Mouse (Mus musculus) hindbrain, embryonic 16.5 days (tissue): ENCODE measurements at regions not wholly inside any gene's neighbourhood (a gene's known extent, or its start where the extent isn't known, plus 50 kb on each side); places are given as distances from the start of the nearest gene placed in this dataset.
A peak's percentile ranks its signal among the peaks of the same experiment; 100 is the strongest.

Experiments used
- ATAC-seq: fragments of 200-750 bp; cut with Nextera tagmentation; 2 replicates; pipeline ENCODE4 v1.8.0; 2017; ENCODE audit warnings: moderate TSS enrichment, moderate library complexity
- H3K27ac ChIP-seq: fragments of 300-500 bp; sonication (generic); 2 replicates; pipeline ENCODE4 v1.5.1; 2014; ENCODE audit warnings: low read depth, mild to moderate bottlenecking, control low read depth, low read length, moderate library complexity
- H3K27me3 ChIP-seq: fragments of 300-500 bp; sonication (generic); replicated peaks from 2 replicates; pipeline ENCODE4 v1.6.1; 2014; ENCODE audit warnings: low read length; ENCODE audit not compliant: control insufficient read depth, insufficient read depth
- H3K36me3 ChIP-seq: fragments of 300-500 bp; sonication (generic); 2 replicates; pipeline ENCODE4 v1.6.1; 2014; ENCODE audit warnings: mild to moderate bottlenecking, low read length, moderate library complexity, mixed read lengths; ENCODE audit not compliant: control insufficient read depth, insufficient read depth
- H3K4me1 ChIP-seq: fragments of 300-500 bp; sonication (generic); 2 replicates; pipeline ENCODE4 v1.6.1; 2014; ENCODE audit warnings: low read depth, low read length; ENCODE audit not compliant: control insufficient read depth, insufficient read depth
- H3K4me2 ChIP-seq: fragments of 300-500 bp; sonication (generic); 2 replicates; pipeline ENCODE4 v1.6.1; 2014; ENCODE audit warnings: mild to moderate bottlenecking, low read length, control low read depth, moderate library complexity
- H3K4me3 ChIP-seq: fragments of 300-500 bp; sonication (generic); 2 replicates; pipeline ENCODE4 v1.5.1; 2014; ENCODE audit warnings: mild to moderate bottlenecking, low read length, control low read depth, moderate library complexity
- H3K9ac ChIP-seq: fragments of 300-500 bp; sonication (generic); 2 replicates; pipeline ENCODE4 v1.6.1; 2014; ENCODE audit warnings: low read depth, mild to moderate bottlenecking, control low read depth, low read length, moderate library complexity
- H3K9me3 ChIP-seq: fragments of 300-500 bp; sonication (generic); 2 replicates; pipeline ENCODE4 v1.6.1; 2014; ENCODE audit warnings: mild to moderate bottlenecking, low read length, moderate library complexity; ENCODE audit not compliant: control insufficient read depth
- WGBS: fragments of 180-500 bp; shearing (Covaris S2); extraction: QIAGEN DNeasy Blood & Tissue Kit; methylation state at CpG from one replicate; pipeline ENCODE4 v1.1.7; 2014; 5-methylcytosine and 5-hydroxymethylcytosine counted together

GRCm38 (mm10) chrX:96876239-96876638 is 163.0 kb downstream of the Gpr165 start:
- 67% methylated on average over 2 of the region's 2 CpGs for WGBS
- H3K4me2 ChIP-seq = no peak overlapping the region
- peak; percentile 76 for ATAC-seq

GRCm38 (mm10) chrX:96878721-96879120 is 165.5 kb downstream of the Gpr165 start:
- H3K36me3 ChIP-seq = no peaks in the 10 kb centered on the region
- H3K27ac ChIP-seq = no peak overlapping the region
- H3K4me1 ChIP-seq = no peaks in the 10 kb centered on the region
- no peak overlapping the region for H3K4me2 ChIP-seq
- no peaks in the 10 kb centered on the region for H3K9me3 ChIP-seq
- no peak overlapping the region for H3K4me3 ChIP-seq
- no peak for ATAC-seq
- no peaks in the 10 kb centered on the region for H3K27me3 ChIP-seq
- no peak overlapping the region for H3K9ac ChIP-seq

More at GRCm38 (mm10) chrX:96876239-96876638, 163.0 kb downstream of the Gpr165 start:
- no peak overlapping the region for H3K27ac ChIP-seq
- no peaks in the 10 kb centered on the region for H3K27me3 ChIP-seq
- no peaks in the 10 kb centered on the region for H3K36me3 ChIP-seq
- no peaks in the 10 kb centered on the region for H3K9me3 ChIP-seq
- H3K4me3 ChIP-seq = no peak overlapping the region
- H3K4me1 ChIP-seq = no peaks in the 10 kb centered on the region
- H3K9ac ChIP-seq = no peak overlapping the region

GRCm38 (mm10) chrX:96879154-96879553 is 165.9 kb downstream of the Gpr165 start:
- Histone ChIP-seq H3K36me3 (no peaks in the 10 kb centered on the region), H3K4me1 (no peaks in the 10 kb centered on the region), H3K4me2 (no peak overlapping the region), H3K9ac (no peak overlapping the region), H3K4me3 (no peak overlapping the region), H3K27ac (no peak overlapping the region), H3K27me3 (no peaks in the 10 kb centered on the region), H3K9me3 (no peaks in the 10 kb centered on the region)
- ATAC-seq = no peak
- 73% methylated on average over 2 of the region's 2 CpGs for WGBS

- ATAC-seq = no peak
- H3K4me3 ChIP-seq = no peak overlapping the region
- H3K27ac ChIP-seq = no peak overlapping the region
- 13% methylated on average over 3 of the region's 3 CpGs for WGBS
- no peaks in the 10 kb centered on the region for H3K9me3 ChIP-seq
- H3K4me1 ChIP-seq = no peaks in the 10 kb centered on the region
- H3K36me3 ChIP-seq = no peaks in the 10 kb centered on the region
- H3K27me3 ChIP-seq = no peaks in the 10 kb centered on the region
- no peak overlapping the region for H3K4me2 ChIP-seq
- no peak overlapping the region for H3K9ac ChIP-seq
Measured at GRCm38 (mm10) chrX:96900636-96901035, 171.8 kb upstream of the Pgr15l start.
